ENCODE assay signal across 15 mouse cellular contexts in genomic region chr2:49749730-49750576, GRCm38 (mm10). TPM values are rescaled to one million over a fixed set of nuclear protein-coding genes. Genes with fewer than 3 reads are reported as not detected.
DNase-seq lines count a peak whose midpoint lies in the region; ATAC-seq and TF ChIP-seq lines count a peak whose summit lies in the region.
"Had no signal": no experiment of that assay in that cellular context is flagged by ENCODE, and none has a peak within 500 bp of the region (broad histone marks: within the 10 kb centered on the region; RNA-seq: fewer than 3 reads in every experiment).

No protein-coding gene starts in this region.

- DNase-seq in adrenal gland, adult 2 months = peak; percentile 27
- no peak for DNase-seq in adrenal gland, postnatal 10 days
- no peak for DNase-seq in thymus, postnatal 25 days
- DNase-seq in gastrocnemius, postnatal 14 days = no peak
- DNase-seq: cerebellum, adult 2 months; retina, postnatal 1 day had no signal

- no peak overlapping the region for H3K4me2 ChIP-seq in intestine, embryonic 15.5 days (replicated peaks)
- H3K4me2 ChIP-seq in intestine, postnatal 0 days (replicated peaks; ENCODE audit: low read depth) = no peak overlapping the region
- H3K4me2 ChIP-seq: liver, embryonic 11.5 days had no signal

- WGBS in intestine, embryonic 15.5 days = 70% methylated on average over 11 of the region's 11 CpGs
- WGBS in intestine, postnatal 0 days = 49% methylated on average over 11 of the region's 11 CpGs
- 69% methylated on average over 11 of the region's 11 CpGs for WGBS in macrophage (ENCODE audit: missing documents)

- H3K4me3 ChIP-seq in intestine, embryonic 15.5 days (replicated peaks) = no peak overlapping the region
- no peak overlapping the region for H3K4me3 ChIP-seq in intestine, postnatal 0 days (ENCODE audit: low read depth, low read length)
- no peak overlapping the region for H3K4me3 ChIP-seq in bone marrow macrophage, adult 2 months (ENCODE audit: insufficient read depth, low read length)
- no peak overlapping the region for H3K4me3 ChIP-seq in macrophage (ENCODE audit: inconsistent target)

- no peak for TF ChIP-seq POLR2A in bone marrow macrophage, adult 2 months (IDR thresholded peaks at IDR 0.05; ENCODE audit: borderline replicate concordance, low read depth, low read length)

- no peak overlapping the region for H3K27ac ChIP-seq in intestine, embryonic 15.5 days
- no peak overlapping the region for H3K27ac ChIP-seq in intestine, postnatal 0 days (ENCODE audit: low read depth, low read length)
- H3K27ac ChIP-seq in bone marrow macrophage, adult 2 months (ENCODE audit: insufficient read depth, low read depth, low read length) = peak overlapping the region; percentile 41
- H3K27ac ChIP-seq in macrophage = peak overlapping the region; percentile 68

- H3K79me2 ChIP-seq in macrophage (ENCODE audit: inconsistent target) = peaks cover 43% of the 10 kb centered on the region

- H3K4me1 ChIP-seq in intestine, embryonic 15.5 days (replicated peaks) = peaks cover 2% of the 10 kb centered on the region
- no peaks in the 10 kb centered on the region for H3K4me1 ChIP-seq in intestine, postnatal 0 days (replicated peaks; ENCODE audit: control insufficient read depth, insufficient read depth, low read length)
- peaks cover 66% of the 10 kb centered on the region for H3K4me1 ChIP-seq in bone marrow macrophage, adult 2 months (ENCODE audit: control insufficient read depth, insufficient read depth, low read length)

- H3K9me3 ChIP-seq in intestine, embryonic 15.5 days = no peaks in the 10 kb centered on the region
- no peaks in the 10 kb centered on the region for H3K9me3 ChIP-seq in intestine, postnatal 0 days (ENCODE audit: control insufficient read depth)

- H3K27me3 ChIP-seq in intestine, embryonic 15.5 days (replicated peaks) = no peaks in the 10 kb centered on the region
- no peaks in the 10 kb centered on the region for H3K27me3 ChIP-seq in intestine, postnatal 0 days (replicated peaks; ENCODE audit: control insufficient read depth, insufficient read depth, low read length)
- H3K27me3 ChIP-seq: Patski had no signal

- ATAC-seq in intestine, embryonic 15.5 days = peak; percentile 52
- ATAC-seq in intestine, postnatal 0 days = no peak
- ATAC-seq: forebrain, embryonic 16.5 days; lung, postnatal 0 days; Patski had no signal

- no peak for TF ChIP-seq CTCF in intestine, postnatal 0 days (IDR thresholded peaks at IDR 0.05; ENCODE audit: low read depth)
- TF ChIP-seq CTCF in bone marrow macrophage, adult 2 months (IDR thresholded peaks at IDR 0.05; ENCODE audit: low read depth, low read length) = no peak

- intact Hi-C loops in gastrocnemius, postnatal 14 days (cut with DNase I; ENCODE audit: low total_unique reads) = no loop called here

- H3K9ac ChIP-seq in intestine, embryonic 15.5 days = no peak overlapping the region
- no peak overlapping the region for H3K9ac ChIP-seq in intestine, postnatal 0 days (ENCODE audit: low read depth, low read length)

- no peaks in the 10 kb centered on the region for H3K36me3 ChIP-seq in intestine, embryonic 15.5 days
- H3K36me3 ChIP-seq in intestine, postnatal 0 days (ENCODE audit: control insufficient read depth, insufficient read depth) = no peaks in the 10 kb centered on the region
- peaks cover 21% of the 10 kb centered on the region for H3K36me3 ChIP-seq in macrophage (ENCODE audit: inconsistent target)

RNA-seq across cellular contexts. Expression of gene Lypd6b, which starts 37.5 kb away (rescaled TPM):
- total RNA-seq in adrenal gland, adult 2 months (2021) = 1 to 10 TPM in 1 of 2 experiments, not detected in 1; 1.1 TPM
- polyA plus RNA-seq in adrenal gland, adult 2 months (2012; rRNA removed) = 0.06 TPM in 1 of 2 replicates, not detected in the other
- under 1 TPM in 1 of 2 experiments, not detected in 1; 0.24 TPM for total RNA-seq in adrenal gland, postnatal 10 days (2021)
- 2.0 and 2.8 TPM in 2 replicates for polyA plus RNA-seq in intestine, embryonic 15.5 days (2015; fragmentation: Nextera tagmentation; extraction: Ambion mirVana)
- 0.68 and 0.73 TPM in 2 replicates for polyA plus RNA-seq in intestine, postnatal 0 days (2015; fragmentation: Nextera tagmentation; extraction: Ambion mirVana)
- not detected in 2 replicates for polyA plus RNA-seq in bone marrow macrophage, adult 2 months (2012; ENCODE audit: insufficient read depth, insufficient read length, missing spikeins)
- not detected for total RNA-seq in macrophage (2018; cell fraction: chromatin; rRNA removed)
- not detected for total RNA-seq in macrophage (2018; cell fraction: cytosol; rRNA removed)
- total RNA-seq in macrophage (2018; cell fraction: nucleus; rRNA removed) = not detected
- not detected in 3 replicates for polyA plus RNA-seq in macrophage (2018)
- total RNA-seq in gastrocnemius, postnatal 14 days (2021) = not detected
- total RNA-seq: gastrocnemius, adult 18-20 months had no signal

Comparison
In these comparisons a context has a peak if more than half of its experiments do, and no peak if none do; other contexts are left out.
1. H3K27ac ChIP-seq: peak in bone marrow macrophage, adult 2 months (single experiment) and macrophage (single experiment); none in intestine, embryonic 15.5 days (single experiment) and intestine, postnatal 0 days (single experiment).